Mouse (Mus musculus): Measurements from ENCODE around the gene Nxn.

The Nxn gene

GRCm38 (mm10) chr11:76334966-76335365, 64.0 kb downstream of the Nxn start:
- no peak for DNase-seq (ENCODE audit: extremely low spot score, low read depth, low spot score)

GRCm38 (mm10) chr11:76332240-76332639, 66.7 kb downstream of the Nxn start:
- no peak for DNase-seq (ENCODE audit: extremely low spot score, low read depth, low spot score)

GRCm38 (mm10) chr11:76328522-76329290, 70.2 kb downstream of the Nxn start:
- DNase-seq (ENCODE audit: extremely low spot score, low read depth, low spot score), result no peak

- DNase-seq (ENCODE audit: extremely low spot score, low read depth, low spot score), result no peak
Measured at GRCm38 (mm10) chr11:76328084-76328483, 70.9 kb downstream of the Nxn start.

- DNase-seq (ENCODE audit: extremely low spot score, low read depth, low spot score), result no peak
Measured at GRCm38 (mm10) chr11:76326672-76327071, 72.3 kb downstream of the Nxn start.

GRCm38 (mm10) chr11:76326051-76326450, 72.9 kb downstream of the Nxn start:
- DNase-seq (ENCODE audit: extremely low spot score, low read depth, low spot score), result no peak

GRCm38 (mm10) chr11:76324801-76325200, 74.1 kb downstream of the Nxn start:
- DNase-seq (ENCODE audit: extremely low spot score, low read depth, low spot score), result no peak

GRCm38 (mm10) chr11:76324207-76324606, 74.7 kb downstream of the Nxn start:
- no peak for DNase-seq (ENCODE audit: extremely low spot score, low read depth, low spot score)

GRCm38 (mm10) chr11:76322939-76323338, 76.0 kb downstream of the Nxn start:
- DNase-seq (ENCODE audit: extremely low spot score, low read depth, low spot score), result no peak

- no peak for DNase-seq (ENCODE audit: extremely low spot score, low read depth, low spot score)
Measured at GRCm38 (mm10) chr11:76322081-76322480, 76.9 kb downstream of the Nxn start.

GRCm38 (mm10) chr11:76320475-76320874, 78.5 kb downstream of the Nxn start:
- DNase-seq (ENCODE audit: extremely low spot score, low read depth, low spot score), result no peak

- no peak for DNase-seq (ENCODE audit: extremely low spot score, low read depth, low spot score)
Measured at GRCm38 (mm10) chr11:76319714-76320435, 79.1 kb downstream of the Nxn start.

GRCm38 (mm10) chr11:76317904-76318303, 81.0 kb downstream of the Nxn start:
- no peak for DNase-seq (ENCODE audit: extremely low spot score, low read depth, low spot score)

- no peak for DNase-seq (ENCODE audit: extremely low spot score, low read depth, low spot score)
Measured at GRCm38 (mm10) chr11:76315785-76316444, 83.0 kb downstream of the Nxn start.

GRCm38 (mm10) chr11:76314741-76315140, 84.2 kb downstream of the Nxn start:
- DNase-seq (ENCODE audit: extremely low spot score, low read depth, low spot score), result no peak

- DNase-seq (ENCODE audit: extremely low spot score, low read depth, low spot score), result no peak
Measured at GRCm38 (mm10) chr11:76314140-76314539, 84.8 kb downstream of the Nxn start.

- no peak for DNase-seq (ENCODE audit: extremely low spot score, low read depth, low spot score)
Measured at GRCm38 (mm10) chr11:76312805-76313204, 86.1 kb downstream of the Nxn start.

- no peak for DNase-seq (ENCODE audit: extremely low spot score, low read depth, low spot score)
Measured at GRCm38 (mm10) chr11:76311224-76312000, 87.5 kb downstream of the Nxn start.

GRCm38 (mm10) chr11:76309868-76310267, 89.1 kb downstream of the Nxn start:
- no peak for DNase-seq (ENCODE audit: extremely low spot score, low read depth, low spot score)

- no peak for DNase-seq (ENCODE audit: extremely low spot score, low read depth, low spot score)
Measured at GRCm38 (mm10) chr11:76309072-76309471, 89.9 kb downstream of the Nxn start.

- no peak for DNase-seq (ENCODE audit: extremely low spot score, low read depth, low spot score)
Measured at GRCm38 (mm10) chr11:76306769-76307168, 92.2 kb downstream of the Nxn start.
